13 mouse cellular contexts compared by ENCODE assay signal in genomic region chr16:32395679-32396540, GRCm38 (mm10). TPM values are rescaled to one million over a fixed set of nuclear protein-coding genes. Genes with fewer than 3 reads are reported as not detected.
A peak's percentile ranks its signal among the peaks of the same experiment; 100 is the strongest.
DNase-seq lines count a peak whose midpoint lies in the region; ATAC-seq and TF ChIP-seq lines count a peak whose summit lies in the region.
"Had no signal": no experiment of that assay in that cellular context is flagged by ENCODE, and none has a peak within 500 bp of the region (broad histone marks: within the 10 kb centered on the region; RNA-seq: fewer than 3 reads in every experiment).

No protein-coding gene starts in this region.

- no peaks in the 10 kb centered on the region for H3K27me3 ChIP-seq in kidney, embryonic 14.5 days (ENCODE audit: control insufficient read depth, insufficient read depth, low read length)
- H3K27me3 ChIP-seq in ES-Bruce4 (ENCODE audit: control insufficient read depth, insufficient read depth, low read length, poor library complexity, severe bottlenecking) = no peaks in the 10 kb centered on the region
- H3K27me3 ChIP-seq in embryonic facial prominence, embryonic 13.5 days = no peaks in the 10 kb centered on the region
- H3K27me3 ChIP-seq in liver, embryonic 13.5 days = no peaks in the 10 kb centered on the region

- no peak for ATAC-seq in kidney, embryonic 14.5 days (ENCODE audit: low FRiP score, low TSS enrichment)
- ATAC-seq in embryonic facial prominence, embryonic 13.5 days (ENCODE audit: insufficient number of reproducible peaks, insufficient read depth, low FRiP score, low TSS enrichment, low read depth) = no peak
- ATAC-seq in liver, embryonic 13.5 days (ENCODE audit: low read depth) = no peak
- ATAC-seq: hindbrain, embryonic 16.5 days had no signal

- no peak overlapping the region for H3K4me3 ChIP-seq in kidney, embryonic 14.5 days (ENCODE audit: low read length)
- no peak overlapping the region for H3K4me3 ChIP-seq in ES-Bruce4 (ENCODE audit: low read depth, low read length)
- no peak overlapping the region for H3K4me3 ChIP-seq in embryonic facial prominence, embryonic 13.5 days
- H3K4me3 ChIP-seq in liver, embryonic 13.5 days (replicated peaks) = no peak overlapping the region

- H3K27ac ChIP-seq in kidney, embryonic 14.5 days (ENCODE audit: low read depth, low read length) = 0 out of 2 replicates have a peak overlapping the region, but pooled peaks have one; percentile 33
- H3K27ac ChIP-seq in ES-Bruce4 (ENCODE audit: insufficient read depth, low read length) = peak overlapping the region; percentile 54; the same call in 1 of the 2 replicates
- H3K27ac ChIP-seq in embryonic facial prominence, embryonic 13.5 days = peak overlapping the region; percentile 53
- peak overlapping the region; percentile 32; the same call in 1 of the 2 replicates for H3K27ac ChIP-seq in liver, embryonic 13.5 days

- 66% methylated on average over 6 of the region's 6 CpGs for WGBS in kidney, embryonic 14.5 days
- 52% methylated on average over 6 of the region's 6 CpGs for WGBS in embryonic facial prominence, embryonic 13.5 days
- WGBS in liver, embryonic 13.5 days (ENCODE audit: insufficient replicate concordance) = 41% methylated on average over 6 of the region's 6 CpGs

- no peaks in the 10 kb centered on the region for H3K9me3 ChIP-seq in kidney, embryonic 14.5 days (ENCODE audit: control insufficient read depth, low read length)
- H3K9me3 ChIP-seq in ES-Bruce4 (replicated peaks; ENCODE audit: control insufficient read depth, insufficient read depth, low read length, poor library complexity, severe bottlenecking) = no peaks in the 10 kb centered on the region
- H3K9me3 ChIP-seq in embryonic facial prominence, embryonic 13.5 days = no peaks in the 10 kb centered on the region
- no peaks in the 10 kb centered on the region for H3K9me3 ChIP-seq in liver, embryonic 13.5 days (replicated peaks)

- H3K4me1 ChIP-seq in kidney, embryonic 14.5 days (ENCODE audit: control insufficient read depth, insufficient read depth, low read length) = no peaks in the 10 kb centered on the region
- no peaks in the 10 kb centered on the region for H3K4me1 ChIP-seq in ES-Bruce4 (ENCODE audit: control insufficient read depth, insufficient read depth, low read length)
- no peaks in the 10 kb centered on the region; the same call in 1 of the 2 replicates for H3K4me1 ChIP-seq in embryonic facial prominence, embryonic 13.5 days
- peaks cover 7% of the 10 kb centered on the region for H3K4me1 ChIP-seq in liver, embryonic 13.5 days (replicated peaks)

- no peak for TF ChIP-seq CTCF in ES-Bruce4 (IDR thresholded peaks at IDR 0.05; ENCODE audit: low read depth, low read length)

- H3K4me2 ChIP-seq in kidney, embryonic 14.5 days (replicated peaks; ENCODE audit: low read depth, low read length) = no peak overlapping the region
- H3K4me2 ChIP-seq in embryonic facial prominence, embryonic 13.5 days = no peak overlapping the region
- no peak overlapping the region for H3K4me2 ChIP-seq in liver, embryonic 13.5 days

- TF ChIP-seq EP300 in ES-Bruce4 (IDR thresholded peaks at IDR 0.05; ENCODE audit: insufficient read depth, low read depth, low read length) = no peak

- no peak for TF ChIP-seq POLR2A in ES-Bruce4 (IDR thresholded peaks at IDR 0.05; ENCODE audit: insufficient read depth, low read length)

- H3K36me3 ChIP-seq in kidney, embryonic 14.5 days (ENCODE audit: control insufficient read depth, insufficient read depth, low read length) = peaks cover 12% of the 10 kb centered on the region
- H3K36me3 ChIP-seq in ES-Bruce4 (ENCODE audit: control insufficient read depth, insufficient read depth, low read length, poor library complexity, severe bottlenecking) = peaks cover 3% of the 10 kb centered on the region; the same call in 1 of the 2 replicates
- H3K36me3 ChIP-seq in embryonic facial prominence, embryonic 13.5 days = peaks cover 21% of the 10 kb centered on the region
- peaks cover 10% of the 10 kb centered on the region for H3K36me3 ChIP-seq in liver, embryonic 13.5 days

- no peak overlapping the region for H3K9ac ChIP-seq in kidney, embryonic 14.5 days (ENCODE audit: low read depth, low read length)
- no peak overlapping the region for H3K9ac ChIP-seq in ES-Bruce4 (ENCODE audit: low read depth, poor library complexity, severe bottlenecking)
- H3K9ac ChIP-seq in embryonic facial prominence, embryonic 13.5 days = no peak overlapping the region
- H3K9ac ChIP-seq in liver, embryonic 13.5 days = no peak overlapping the region

- no peak for DNase-seq in kidney, adult 9 months
- DNase-seq in liver, embryonic 13.5 days = no peak
- DNase-seq in cerebellum, postnatal 4 days (ENCODE audit: low spot score in 2 of 2) = no peak
- DNase-seq in right cerebral cortex, postnatal 10 days (ENCODE audit: low spot score in 2 of 2) = no peak
- DNase-seq in frontal cortex, postnatal 25 days (ENCODE audit: low spot score in 2 of 2) = no peak
- DNase-seq: adrenal gland, postnatal 25 days; cerebellum, postnatal 10 days had no signal

RNA-seq across cellular contexts. Expression of gene Tm4sf19, which starts 4.4 kb away (rescaled TPM):
- polyA plus RNA-seq in kidney, embryonic 14.5 days (2014; fragmentation: Nextera tagmentation; extraction: Ambion mirVana) = not detected in 2 replicates
- not detected in 2 replicates for polyA plus RNA-seq in ES-Bruce4 (2011; ENCODE audit: insufficient read depth, insufficient read length, low read depth, missing spikeins)
- polyA plus RNA-seq in embryonic facial prominence, embryonic 13.5 days (2015; fragmentation: Nextera tagmentation; extraction: Ambion mirVana) = not detected in 2 replicates
- polyA plus RNA-seq in liver, embryonic 13.5 days (2015; fragmentation: Nextera tagmentation; extraction: Ambion mirVana) = not detected in 2 replicates
- polyA plus RNA-seq: hindbrain, embryonic 16.5 days; limb, embryonic 11.5 days; thymus, postnatal 0 days had no signal

RNA-seq across cellular contexts. Expression of gene Tctex1d2, which starts 23.6 kb away (rescaled TPM):
- polyA plus RNA-seq in kidney, embryonic 14.5 days (2014; fragmentation: Nextera tagmentation; extraction: Ambion mirVana) = 32.5 and 37.8 TPM in 2 replicates
- polyA plus RNA-seq in ES-Bruce4 (2011; ENCODE audit: insufficient read depth, insufficient read length, low read depth, missing spikeins) = 36.6 and 37.9 TPM in 2 replicates
- 26.6 and 27.5 TPM in 2 replicates for polyA plus RNA-seq in embryonic facial prominence, embryonic 13.5 days (2015; fragmentation: Nextera tagmentation; extraction: Ambion mirVana)
- 7.2 and 7.3 TPM in 2 replicates for polyA plus RNA-seq in liver, embryonic 13.5 days (2015; fragmentation: Nextera tagmentation; extraction: Ambion mirVana)

RNA-seq across cellular contexts. Expression of gene Pcyt1a, which starts 34.8 kb away (rescaled TPM):
- 16.5 and 40.6 TPM in 2 replicates for polyA plus RNA-seq in kidney, embryonic 14.5 days (2014; fragmentation: Nextera tagmentation; extraction: Ambion mirVana)
- 14.6 and 17.8 TPM in 2 replicates for polyA plus RNA-seq in ES-Bruce4 (2011; ENCODE audit: insufficient read depth, insufficient read length, low read depth, missing spikeins)
- polyA plus RNA-seq in embryonic facial prominence, embryonic 13.5 days (2015; fragmentation: Nextera tagmentation; extraction: Ambion mirVana) = 34.2 TPM in 2 replicates
- polyA plus RNA-seq in liver, embryonic 13.5 days (2015; fragmentation: Nextera tagmentation; extraction: Ambion mirVana) = 38.6 and 42.0 TPM in 2 replicates
